Mouse (Mus musculus) C2C12 (cell line): ENCODE results near the gene Tulp4. TPM values are rescaled to one million over a fixed set of nuclear protein-coding genes. Genes with fewer than 3 reads are reported as not detected.

ENCODE experiments used
- microRNA-seq: library from miRNA; unstranded; fragments of <30 nt; microRNA quantifications from one replicate; pipeline ENCODE4, GENCODE M21; 2019; ENCODE audit warnings: borderline microRNAs expressed
- polyA plus RNA-seq: library from polyadenylated mRNA; unstranded; fragments of >200 nt; fragmentation: generic; extraction: Trizol; gene quantifications from one replicate; pipeline ENCODE4 v1.2.1, GENCODE M21; 2012; ENCODE audit warnings: missing spikeins

The Tulp4 gene
- polyA plus RNA-seq, 1 experiment = 58.1 TPM

Small RNA genes lying within 50 kb of the gene (microRNA-seq; reads per million reads assigned to microRNA genes)
- not detected for gene Gm22774

Other genes with a start within 250 kb of the Tulp4 start
- 30.9 TPM for gene Synj2, start 165.2 kb upstream of the Tulp4 start, polyA plus RNA-seq
- 1.8 TPM for gene Serac1, start 26.7 kb upstream of the Tulp4 start, polyA plus RNA-seq
- gene Gtf2h5, start 26.7 kb upstream of the Tulp4 start, polyA plus RNA-seq = 90.0 TPM
- gene Tmem181a, start 150.4 kb downstream of the Tulp4 start, polyA plus RNA-seq = 7.1 TPM
- gene Dynlt1a, start 211.1 kb downstream of the Tulp4 start, polyA plus RNA-seq = 9.6 TPM